In genomic region chr4:136043784-136044400, GRCm38 (mm10) we compare ENCODE assay signal across 12 mouse cellular contexts.
"Had no signal": no experiment of that assay in that cellular context is flagged by ENCODE, and none has a peak within 500 bp of the region (broad histone marks: within the 10 kb centered on the region; RNA-seq: fewer than 3 reads in every experiment).

No protein-coding gene starts in this region.

- ATAC-seq: intestine, embryonic 16.5 days; midbrain, embryonic 15.5 days had no signal

- H3K4me1 ChIP-seq: limb, embryonic 13.5 days; midbrain, embryonic 15.5 days had no signal

- H3K4me3 ChIP-seq: limb, embryonic 13.5 days; midbrain, embryonic 15.5 days; neural tube, embryonic 13.5 days had no signal

- H3K9me3 ChIP-seq: limb, embryonic 13.5 days; midbrain, embryonic 15.5 days; neural tube, embryonic 13.5 days had no signal

- H3K27me3 ChIP-seq: limb, embryonic 13.5 days; midbrain, embryonic 15.5 days; neural tube, embryonic 13.5 days had no signal

- DNase-seq: kidney, adult 8-10 months; kidney, postnatal 25 days; layer of hippocampus, postnatal 36 days; lung, adult 18-20 months; retina, postnatal 1 day; right cerebral cortex, postnatal 4 days; spleen, adult 18-20 months had no signal

- H3K27ac ChIP-seq: limb, embryonic 13.5 days; liver, embryonic 14.5 days; midbrain, embryonic 15.5 days; neural tube, embryonic 13.5 days had no signal

- H3K9ac ChIP-seq: limb, embryonic 13.5 days; liver, embryonic 14.5 days; midbrain, embryonic 15.5 days; neural tube, embryonic 13.5 days had no signal

- H3K4me2 ChIP-seq: limb, embryonic 13.5 days; midbrain, embryonic 15.5 days; neural tube, embryonic 13.5 days had no signal
